Mouse (Mus musculus): Measurements from ENCODE around the gene Rnf5.

- TF ChIP-seq EP300 (optimal IDR thresholded peaks at IDR 0.05) = no peak
- no peak; the same call in 1 of the 2 replicates for TF ChIP-seq CTCF (IDR thresholded peaks at IDR 0.05; ENCODE audit: low read depth)
These were observed 43.7 kb upstream of the Rnf5 start, which contains the start of gene Atf6b for GRCm38 (mm10) chr17:34646906-34647787.

All from stomach, postnatal 0 days (tissue).